Mouse (Mus musculus): ENCODE results near the gene Zkscan16. TPM values are rescaled to one million over a fixed set of nuclear protein-coding genes. Genes with fewer than 3 reads are reported as not detected.

Gene Zkscan16
- polyA plus RNA-seq, 1 experiment = not detected

GRCm38 (mm10) chr4:59000614-59001013 is 57.2 kb downstream of the Zkscan16 start:
- TF ChIP-seq CTCF (IDR thresholded peaks at IDR 0.05; ENCODE audit: insufficient read depth, low read depth, low read length) = no peak
- no peak for TF ChIP-seq POLR2A (IDR thresholded peaks at IDR 0.05; ENCODE audit: insufficient read depth, low read depth, low read length)
- Histone ChIP-seq H3K4me3 (ENCODE audit: insufficient read depth, low read depth, low read length) (no peak overlapping the region), H3K27ac (ENCODE audit: insufficient read depth, low read depth, low read length) (no peak overlapping the region), H3K4me1 (ENCODE audit: control insufficient read depth, insufficient read depth, low read length) (peaks cover 6% of the 10 kb centered on the region)
- 5% methylated on average over 2 of the region's 2 CpGs for WGBS

DNA sequence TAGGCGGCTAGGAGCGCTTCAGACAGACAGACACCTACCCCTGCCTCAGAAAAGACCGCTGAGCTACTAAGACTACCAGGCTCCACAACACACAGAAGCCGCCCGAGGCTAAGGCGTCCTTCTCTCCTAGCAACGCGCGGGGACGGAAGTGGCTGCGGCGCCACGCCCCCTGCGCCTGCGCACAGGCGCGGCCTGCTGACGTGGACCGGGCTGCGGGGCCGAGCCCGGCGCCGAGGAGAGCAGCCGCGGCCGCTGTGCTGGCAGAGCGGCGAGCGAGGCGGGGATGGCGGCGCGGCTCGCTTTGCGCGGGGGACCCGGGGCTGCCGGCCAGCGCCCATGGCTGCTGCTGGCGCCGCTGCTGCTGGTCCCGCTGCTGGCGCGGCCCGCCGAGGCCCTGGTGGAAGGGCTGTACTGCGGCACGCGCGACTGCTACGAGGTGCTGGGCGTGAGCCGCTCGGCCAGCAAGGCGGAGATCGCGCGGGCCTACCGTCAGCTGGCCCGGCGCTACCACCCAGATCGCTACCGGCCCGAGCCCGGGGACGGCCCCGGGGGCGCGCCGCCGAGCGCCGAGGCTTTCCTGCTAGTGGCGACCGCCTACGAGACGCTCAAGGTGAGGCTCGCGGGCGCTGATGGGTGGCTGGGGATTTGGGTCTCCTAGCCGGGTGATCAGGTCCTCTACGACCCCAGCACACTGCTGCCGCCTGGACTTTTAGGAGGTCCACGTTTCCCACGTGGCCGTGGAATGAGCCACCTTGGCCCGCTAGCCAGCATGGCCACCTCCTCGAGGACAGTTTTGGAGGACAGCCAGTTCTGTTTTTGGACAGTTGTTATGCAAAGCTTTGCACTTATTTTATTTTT is 59.7 kb downstream of the Zkscan16 start, which contains the start of gene Gm20503:
Gm20503 (plus strand) TSS at position 263 of the 858 bp plus-strand sequence.
- H3K27ac ChIP-seq (ENCODE audit: insufficient read depth, low read depth, low read length) = no peak within 1 kb of the TSS
- peak within 1 kb of the TSS; percentile 52 for H3K4me3 ChIP-seq (ENCODE audit: insufficient read depth, low read depth, low read length)
- TF ChIP-seq POLR2A (IDR thresholded peaks at IDR 0.05; ENCODE audit: insufficient read depth, low read depth, low read length) (peak; percentile 96), CTCF (IDR thresholded peaks at IDR 0.05; ENCODE audit: insufficient read depth, low read depth, low read length) (no peak)
- peaks cover 6% of the 10 kb centered on the region for H3K4me1 ChIP-seq (ENCODE audit: control insufficient read depth, insufficient read depth, low read length)
- WGBS = under 1% methylated on average over 89 of the region's 89 CpGs

- no peak overlapping the region for H3K27ac ChIP-seq (ENCODE audit: insufficient read depth, low read depth, low read length)
- H3K4me1 ChIP-seq (ENCODE audit: control insufficient read depth, insufficient read depth, low read length) = peaks cover 6% of the 10 kb centered on the region
- 19% methylated on average over 7 of the region's 7 CpGs for WGBS
- TF ChIP-seq CTCF (IDR thresholded peaks at IDR 0.05; ENCODE audit: insufficient read depth, low read depth, low read length) (no peak), POLR2A (IDR thresholded peaks at IDR 0.05; ENCODE audit: insufficient read depth, low read depth, low read length) (no peak)
- H3K4me3 ChIP-seq (ENCODE audit: insufficient read depth, low read depth, low read length) = peak overlapping the region; percentile 52
Measured at GRCm38 (mm10) chr4:59003806-59004200, 60.4 kb downstream of the Zkscan16 start.

DNA sequence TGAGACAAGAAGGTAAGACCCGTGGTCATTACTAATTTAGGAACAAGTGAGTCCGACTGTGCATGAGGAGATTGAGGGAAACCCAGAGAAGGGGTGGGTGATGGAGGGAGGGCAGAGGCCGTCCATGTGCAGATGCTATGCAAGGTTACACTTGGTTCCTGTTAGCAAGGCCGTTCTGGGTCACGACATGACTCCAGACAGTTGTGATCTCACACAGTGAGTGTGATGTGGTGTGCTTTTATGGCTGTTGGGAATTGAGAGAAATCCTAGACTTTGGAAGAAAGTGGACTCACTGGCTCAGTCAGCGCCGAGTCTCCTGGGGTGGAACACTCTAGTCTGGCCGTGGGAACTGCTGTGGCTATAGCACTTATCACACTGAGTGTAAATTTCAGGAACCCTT is 62.8 kb downstream of the Zkscan16 start:
- WGBS = 66% methylated on average over 8 of the region's 8 CpGs
- Histone ChIP-seq H3K4me1 (ENCODE audit: control insufficient read depth, insufficient read depth, low read length) (peaks cover 8% of the 10 kb centered on the region), H3K4me3 (ENCODE audit: insufficient read depth, low read depth, low read length) (no peak overlapping the region), H3K27ac (ENCODE audit: insufficient read depth, low read depth, low read length) (no peak overlapping the region)
- TF ChIP-seq POLR2A (IDR thresholded peaks at IDR 0.05; ENCODE audit: insufficient read depth, low read depth, low read length) (no peak), CTCF (IDR thresholded peaks at IDR 0.05; ENCODE audit: insufficient read depth, low read depth, low read length) (no peak)

- TF ChIP-seq CTCF (IDR thresholded peaks at IDR 0.05; ENCODE audit: insufficient read depth, low read depth, low read length) (no peak), POLR2A (IDR thresholded peaks at IDR 0.05; ENCODE audit: insufficient read depth, low read depth, low read length) (no peak)
- H3K4me1 ChIP-seq (ENCODE audit: control insufficient read depth, insufficient read depth, low read length) = peaks cover 10% of the 10 kb centered on the region
- H3K27ac ChIP-seq (ENCODE audit: insufficient read depth, low read depth, low read length) = no peak overlapping the region
- WGBS = 69% methylated on average over 6 of the region's 6 CpGs
- H3K4me3 ChIP-seq (ENCODE audit: insufficient read depth, low read depth, low read length) = no peak overlapping the region
Measured at GRCm38 (mm10) chr4:59007016-59007415, 63.6 kb downstream of the Zkscan16 start.

Other genes with a start within 250 kb of the Zkscan16 start
- not detected in 2 replicates for gene Olfr267, start 155.9 kb upstream of the Zkscan16 start, polyA plus RNA-seq (2012; ENCODE audit: insufficient read depth, insufficient read length, low replicate concordance, missing spikeins)
- gene Ecpas, start 30.9 kb upstream of the Zkscan16 start, polyA plus RNA-seq (2012; ENCODE audit: insufficient read depth, insufficient read length, low replicate concordance, missing spikeins) = 266 TPM in 1 of 2 replicates, not detected in the other
- gene Ptgr1, start 43.5 kb downstream of the Zkscan16 start, polyA plus RNA-seq (2012; ENCODE audit: insufficient read depth, insufficient read length, low replicate concordance, missing spikeins) = not detected in 2 replicates
- not detected in 2 replicates for gene Dnajc25, start 51.4 kb downstream of the Zkscan16 start, polyA plus RNA-seq (2012; ENCODE audit: insufficient read depth, insufficient read length, low replicate concordance, missing spikeins)
- not detected in 2 replicates for gene Gm20503, start 59.6 kb downstream of the Zkscan16 start, polyA plus RNA-seq (2012; ENCODE audit: insufficient read depth, insufficient read length, low replicate concordance, missing spikeins)
- not detected in 2 replicates for gene Gng10, start 91.5 kb downstream of the Zkscan16 start, polyA plus RNA-seq (2012; ENCODE audit: insufficient read depth, insufficient read length, low replicate concordance, missing spikeins)
- gene AI481877, start 195.4 kb downstream of the Zkscan16 start, polyA plus RNA-seq (2012; ENCODE audit: insufficient read depth, insufficient read length, low replicate concordance, missing spikeins) = not detected in 2 replicates
- 114 TPM in 1 of 2 replicates, not detected in the other for gene Ugcg, start 245.6 kb downstream of the Zkscan16 start, polyA plus RNA-seq (2012; ENCODE audit: insufficient read depth, insufficient read length, low replicate concordance, missing spikeins)

Data from olfactory bulb, adult 2 months (tissue).